Mouse (Mus musculus) CD4-positive naive resting alpha-beta T cell, adult 57 days (primary cell): ENCODE data around the gene Zar1. TPM values are rescaled to one million over a fixed set of nuclear protein-coding genes. Genes with fewer than 3 reads are reported as not detected.

Experiments
- total RNA-seq: library from RNA; stranded (reverse); gene quantifications from one replicate; pipeline ENCODE4 v1.2.4, GENCODE M21; 2023

Gene Zar1
- 0.41 TPM for total RNA-seq

DNA sequence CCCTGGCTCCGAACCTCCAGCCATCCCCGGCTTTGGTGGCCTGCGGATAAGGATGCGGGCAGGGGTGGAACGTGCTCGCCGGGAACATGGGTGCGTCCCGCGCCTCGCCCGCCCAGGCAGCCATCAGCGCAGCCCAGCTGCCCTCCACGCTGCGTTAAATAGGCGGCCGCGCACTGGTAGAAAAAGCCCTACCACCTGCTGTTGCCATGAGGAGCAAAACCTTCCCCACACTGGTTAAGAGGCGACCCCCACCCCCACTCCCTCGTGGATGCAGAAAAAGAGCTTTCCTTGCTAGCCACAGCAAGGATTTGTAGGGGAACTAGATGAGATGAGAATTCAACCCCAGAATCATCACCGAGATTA, at the start of gene Zar1:
Zar1 (minus strand) TSS at position 285 of the 363 bp plus-strand sequence.

DNA sequence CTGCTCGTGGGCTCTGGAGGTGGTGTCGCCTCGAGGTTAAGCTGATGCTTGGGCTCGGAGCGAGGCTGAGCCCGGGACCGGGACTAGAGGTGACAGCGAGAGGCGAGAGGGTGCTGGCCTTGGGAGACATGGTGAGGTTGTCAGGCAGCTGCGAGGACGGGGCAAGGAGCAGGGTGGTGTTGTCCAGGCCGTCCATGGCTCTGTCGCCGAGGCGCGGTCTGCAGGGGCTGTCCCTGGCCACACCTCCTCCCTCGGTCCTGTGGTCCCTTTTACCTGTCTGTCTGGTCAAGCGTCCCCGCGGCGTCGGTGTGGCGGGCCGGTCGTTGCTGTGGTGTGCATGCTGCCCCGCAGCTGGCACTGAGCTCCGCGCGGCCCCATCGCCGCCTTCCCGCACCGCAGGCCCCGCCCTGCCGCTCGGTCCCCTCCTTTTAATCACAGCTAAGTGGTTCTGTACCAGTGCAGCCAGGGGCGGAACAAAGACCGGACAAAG, 6.2 kb upstream of the Zar1 start, which contains the start of gene Gm5868:
Gm5868 (minus strand) TSS at position 360 of the 490 bp plus-strand sequence.

DNA sequence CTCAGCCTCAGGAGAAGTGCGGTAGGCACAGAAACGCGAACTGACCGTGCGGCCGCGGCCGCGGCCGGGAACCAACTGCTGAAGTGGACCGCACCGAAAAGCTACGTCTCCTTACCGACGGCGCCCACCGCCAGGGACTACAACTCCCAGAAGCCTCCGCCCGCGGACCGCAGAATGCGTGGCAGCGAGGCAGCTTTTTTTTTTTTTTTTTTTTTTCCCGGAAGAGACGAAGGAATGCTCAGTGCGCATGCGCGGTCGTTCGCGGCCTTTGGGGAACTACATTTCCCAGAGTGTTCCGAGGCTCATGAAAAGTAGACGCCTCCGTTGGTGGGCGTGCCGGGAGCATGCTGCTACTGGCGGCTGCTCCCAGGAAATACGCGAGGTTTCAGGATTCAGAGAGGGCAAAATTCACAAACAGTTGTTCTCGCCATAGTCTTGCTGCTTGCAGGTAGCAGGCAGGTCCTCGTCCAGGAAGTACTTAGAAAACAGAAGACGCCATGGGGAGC, 21.5 kb downstream of the Zar1 start, which contains the start of gene Nfxl1:
Nfxl1 (minus strand) TSS at position 141 of the 506 bp plus-strand sequence.

Other genes starting within 250 kb of the Zar1 start
- gene Corin, start 76.8 kb downstream of the Zar1 start, total RNA-seq = not detected
- gene Nfxl1, start 21.6 kb downstream of the Zar1 start, total RNA-seq = 9.1 TPM
- gene Gm5868, start 6.3 kb upstream of the Zar1 start, total RNA-seq = not detected
- gene Cnga1, start 63.0 kb upstream of the Zar1 start, total RNA-seq = 14.6 TPM
- 4.9 TPM for gene Nipal1, start 66.5 kb upstream of the Zar1 start, total RNA-seq
- gene Txk, start 171.5 kb upstream of the Zar1 start, total RNA-seq = 176 TPM